Mouse (Mus musculus) kidney, adult 9 months (tissue): ENCODE results near the gene Olfr279.

ENCODE experiments used
- DNase-seq: peaks from one replicate; pipeline ENCODE4 v3.0.0; 2022

The Olfr279 gene

DNA sequence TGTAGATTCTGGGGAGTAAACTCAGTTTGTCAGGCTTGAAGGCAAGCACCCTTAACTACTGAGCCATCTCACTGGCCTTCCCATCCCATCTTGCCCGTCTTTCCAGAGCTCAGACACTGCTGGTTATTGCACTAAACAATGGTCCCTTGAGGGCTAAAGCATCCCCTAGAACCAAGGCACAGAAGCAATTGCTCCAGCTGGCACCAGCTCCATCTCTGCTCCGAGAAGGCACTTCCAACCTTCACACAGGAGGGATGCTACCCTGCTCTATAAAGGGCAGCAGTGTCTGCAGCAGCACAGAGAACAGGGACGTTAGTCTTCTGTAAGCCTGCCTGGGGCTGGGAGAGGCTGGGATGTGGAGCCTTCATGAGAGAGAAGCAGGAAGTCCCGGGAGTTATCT lies at the start of gene Olfr279:
Olfr279 (plus strand) TSS at position 301 of the 400 bp plus-strand sequence.
- DNase-seq: no peak

DNA sequence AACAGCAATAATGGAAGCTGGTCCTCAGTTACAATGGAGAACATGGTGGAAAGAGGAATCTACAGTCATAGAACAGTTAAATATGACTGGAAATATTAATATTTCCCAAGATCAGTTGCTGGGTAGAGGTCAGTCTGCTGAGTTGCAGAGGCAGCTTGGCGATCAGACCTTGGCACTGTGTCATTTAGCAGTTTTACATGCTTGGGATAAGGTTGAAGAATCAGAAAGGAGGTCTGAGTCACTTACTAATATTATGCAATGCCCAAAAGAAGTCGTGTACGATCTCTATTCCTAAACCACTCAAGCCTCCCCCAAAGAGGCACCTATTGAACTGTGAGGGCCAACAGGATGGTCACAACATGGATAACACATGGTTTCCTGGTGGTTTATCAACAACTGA lies 47.6 kb upstream of the Olfr279 start:
- DNase-seq: no peak

- peak; percentile 84 for DNase-seq
These were observed 43.7 kb upstream of the Olfr279 start for GRCm38 (mm10) chr15:98448521-98448920.

DNA sequence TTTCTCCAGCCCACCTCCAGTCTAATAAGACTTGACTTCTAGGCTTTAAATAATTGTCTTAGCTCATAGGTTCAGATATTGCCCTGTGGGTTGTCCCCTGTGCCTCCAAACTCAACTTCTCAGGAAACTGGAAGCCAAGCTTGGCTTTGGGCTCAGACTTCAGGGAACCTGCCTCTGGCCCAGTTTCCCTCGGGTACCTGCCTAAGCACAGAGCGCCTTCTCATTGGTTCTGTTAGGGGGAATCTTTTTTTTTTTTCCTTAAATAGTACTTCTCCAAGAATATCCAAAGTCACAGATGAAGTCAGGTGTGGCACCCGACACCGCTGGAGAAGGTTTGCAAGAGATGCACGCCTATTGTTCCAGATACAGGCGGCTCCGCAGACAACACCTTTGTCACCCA lies 39.9 kb upstream of the Olfr279 start, which contains the start of gene Olfr281:
Olfr281 (plus strand) TSS at position 301 of the 400 bp plus-strand sequence.
- no peak for DNase-seq

DNA sequence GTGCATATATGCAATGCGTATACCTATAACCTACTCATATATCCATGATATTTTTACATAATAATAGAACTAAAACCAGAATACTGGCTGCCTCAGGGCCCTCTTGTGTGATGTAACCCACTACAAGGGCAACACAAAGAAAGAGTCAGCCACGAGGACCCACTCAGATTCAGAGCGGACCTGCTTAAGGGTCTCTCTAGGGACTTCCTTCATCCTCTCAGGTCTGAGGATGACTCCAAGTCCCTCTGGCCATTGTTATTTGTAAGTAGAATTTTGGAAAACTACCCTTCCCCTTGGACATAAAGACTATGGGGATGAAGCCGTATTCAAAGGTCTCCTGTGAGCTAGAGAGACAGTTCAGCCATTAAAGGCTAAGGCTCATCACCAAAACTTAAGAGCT lies 22.6 kb upstream of the Olfr279 start, which contains the start of gene OR5BS1P:
OR5BS1P (plus strand) TSS at position 301 of the 400 bp plus-strand sequence.
- DNase-seq: no peak

- no peak for DNase-seq
These were observed 20.7 kb upstream of the Olfr279 start for GRCm38 (mm10) chr15:98471539-98471938.

DNA sequence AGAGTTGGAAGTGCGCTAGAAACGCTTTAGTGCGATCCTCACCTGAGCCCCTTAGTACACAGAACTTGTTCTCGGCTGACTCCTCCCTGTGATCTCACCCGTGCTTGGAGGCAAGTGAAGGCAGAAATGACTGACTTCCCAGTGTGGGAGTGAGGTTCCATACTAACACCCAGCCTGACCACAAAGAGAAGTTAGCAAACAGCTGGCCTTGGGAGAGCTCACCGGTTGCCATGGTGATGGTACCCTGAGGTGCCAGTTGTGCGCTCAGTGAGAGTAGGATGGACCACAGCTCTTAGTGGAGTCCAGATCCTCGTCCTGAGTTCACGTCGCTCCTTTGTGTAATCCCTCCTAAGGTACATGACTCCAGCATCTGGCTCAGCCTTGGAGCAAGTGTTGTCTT lies 17.2 kb upstream of the Olfr279 start:
- no peak for DNase-seq

DNA sequence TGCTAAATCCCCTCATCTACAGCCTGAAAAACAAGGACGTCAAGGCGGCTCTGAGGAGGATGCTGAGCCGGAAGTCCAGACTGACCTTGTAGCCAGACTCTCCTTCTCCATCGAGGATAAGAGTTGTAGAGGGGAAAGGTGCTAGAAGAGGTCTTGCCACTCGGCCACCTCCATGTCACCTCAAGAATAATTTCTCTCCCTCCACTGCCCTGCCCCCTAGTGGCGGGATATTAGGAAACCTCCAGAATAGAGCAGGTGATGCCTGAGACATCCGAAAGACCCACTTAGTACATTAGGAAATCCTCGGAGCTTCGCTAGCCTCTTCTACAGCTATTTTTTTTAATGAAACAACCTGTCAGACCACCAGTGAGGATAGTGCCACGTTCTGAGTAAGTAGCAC lies 16.8 kb upstream of the Olfr279 start:
- peak; percentile 28 for DNase-seq

- no peak for DNase-seq
These were observed 15.9 kb upstream of the Olfr279 start for GRCm38 (mm10) chr15:98476281-98476680.

GRCm38 (mm10) chr15:98479568-98480102 lies 12.6 kb upstream of the Olfr279 start:
- DNase-seq: no peak

- DNase-seq: no peak
These were observed 9.5 kb upstream of the Olfr279 start, which contains the start of gene Lalba for GRCm38 (mm10) chr15:98482701-98483100. Lalba (minus strand) TSS chr15:98482721.

GRCm38 (mm10) chr15:98483907-98484886 lies 8.0 kb upstream of the Olfr279 start:
- peak; percentile 24 for DNase-seq

- DNase-seq: no peak
These were observed 5.7 kb upstream of the Olfr279 start for GRCm38 (mm10) chr15:98486433-98487021.

DNA sequence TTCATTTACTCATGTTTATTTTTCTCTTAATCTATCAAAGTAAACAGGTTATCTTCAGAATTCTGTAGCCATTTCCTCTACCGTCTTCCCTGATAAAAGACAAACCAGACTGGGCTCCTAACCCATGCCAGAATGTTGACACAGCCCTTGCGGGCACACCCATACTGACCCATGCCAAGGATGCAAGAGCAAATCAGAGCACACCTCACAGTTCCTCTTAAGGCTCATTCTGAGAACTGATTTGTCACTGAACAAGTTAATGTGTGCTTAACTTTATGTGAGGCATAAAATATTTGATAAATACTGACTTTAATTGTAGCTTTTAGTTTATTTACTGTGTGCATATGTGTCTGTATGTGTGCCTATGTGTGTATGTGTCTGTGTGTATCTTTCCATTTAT lies 870 bp upstream of the Olfr279 start:
- DNase-seq: no peak

- no peak for DNase-seq
These were observed 5.4 kb downstream of the Olfr279 start for GRCm38 (mm10) chr15:98497631-98498030.

DNA sequence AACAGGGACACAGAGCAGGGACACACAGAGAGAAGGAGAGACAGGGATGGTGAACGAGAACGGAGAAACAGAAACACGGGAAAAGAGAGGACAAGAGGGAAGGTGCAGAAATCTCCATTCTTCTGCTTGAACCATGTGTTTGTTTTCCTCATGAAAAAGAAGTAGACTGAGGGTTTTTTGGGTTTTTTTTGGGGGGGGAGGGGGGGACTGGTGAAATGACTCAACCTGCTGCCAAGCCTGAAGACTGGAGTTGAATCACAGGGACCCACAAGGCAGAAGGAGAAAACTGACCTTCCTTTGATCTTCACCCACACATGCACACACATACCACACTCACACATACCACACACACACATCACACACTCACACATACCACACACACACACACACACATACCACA lies 11.1 kb downstream of the Olfr279 start:
- DNase-seq: no peak

- peak; percentile 66 for DNase-seq
These were observed 12.3 kb downstream of the Olfr279 start for GRCm38 (mm10) chr15:98504514-98504913.

- DNase-seq: peak; percentile 31
These were observed 14.2 kb downstream of the Olfr279 start for GRCm38 (mm10) chr15:98506253-98506957.

- no peak for DNase-seq
These were observed 15.1 kb downstream of the Olfr279 start for GRCm38 (mm10) chr15:98507321-98507720.

- no peak for DNase-seq
These were observed 17.2 kb downstream of the Olfr279 start for GRCm38 (mm10) chr15:98509387-98509786.

GRCm38 (mm10) chr15:98510438-98511385 lies 18.5 kb downstream of the Olfr279 start:
- DNase-seq: peak; percentile 68
